Mouse (Mus musculus) liver, embryonic 14 days (tissue): ENCODE data around the gene Btnl1. TPM values are rescaled to one million over a fixed set of nuclear protein-coding genes. Genes with fewer than 3 reads are reported as not detected.

Experiments
- polyA plus RNA-seq: library from polyadenylated mRNA; depleted of rRNA; stranded (reverse); fragments of >200 nt; gene quantifications from 2 replicates; pipeline ENCODE4 v1.2.3, GENCODE M21; 2012; rRNA removed

Btnl1 gene
- polyA plus RNA-seq: not detected in 2 replicates

GRCm38 (mm10) chr17:34376847-34377246 is at the start of gene Btnl1:
Btnl1 (plus strand) TSS chr17:34377132.

GRCm38 (mm10) chr17:34354539-34354938 is 22.4 kb upstream of the Btnl1 start, which contains the start of gene Btnl2:
Btnl2 (plus strand) TSS chr17:34354822.

GRCm38 (mm10) chr17:34398711-34399393 is 21.9 kb downstream of the Btnl1 start, which contains the start of gene BC051142:
BC051142 (plus strand) TSS chr17:34398820.

Other genes with a start within 250 kb of the Btnl1 start
- gene H2-DMb2, start 233.8 kb upstream of the Btnl1 start, polyA plus RNA-seq: 0.18 and 0.41 TPM in 2 replicates
- 0.68 and 1.0 TPM in 2 replicates for gene H2-DMb1, start 224.1 kb upstream of the Btnl1 start, polyA plus RNA-seq
- 2.4 and 2.7 TPM in 2 replicates for gene Tap1, start 189.6 kb upstream of the Btnl1 start, polyA plus RNA-seq
- 5.4 and 6.2 TPM in 2 replicates for gene Psmb9, start 189.4 kb upstream of the Btnl1 start, polyA plus RNA-seq
- 10.8 and 12.8 TPM in 2 replicates for gene Psmb8, start 179.4 kb upstream of the Btnl1 start, polyA plus RNA-seq
- gene Tap2, start 173.6 kb upstream of the Btnl1 start, polyA plus RNA-seq: 2.8 and 3.3 TPM in 2 replicates
- 0.12 and 0.17 TPM in 2 replicates for gene H2-Ob, start 138.2 kb upstream of the Btnl1 start, polyA plus RNA-seq
- 1.5 and 1.9 TPM in 2 replicates for gene H2-Ab1, start 119.4 kb upstream of the Btnl1 start, polyA plus RNA-seq
- 1.1 and 1.2 TPM in 2 replicates for gene H2-Aa, start 89.3 kb upstream of the Btnl1 start, polyA plus RNA-seq
- 0.48 and 0.78 TPM in 2 replicates for gene H2-Eb1, start 71.3 kb upstream of the Btnl1 start, polyA plus RNA-seq
- 0.01 TPM in 1 of 2 replicates, not detected in the other for gene H2-Eb2, start 51.5 kb upstream of the Btnl1 start, polyA plus RNA-seq
- gene Btnl2, start 22.3 kb upstream of the Btnl1 start, polyA plus RNA-seq: 0.03 TPM in 2 replicates
- gene BC051142, start 21.7 kb downstream of the Btnl1 start, polyA plus RNA-seq: 0.15 and 0.23 TPM in 2 replicates
- not detected in 2 replicates for gene Btnl4, start 100.2 kb downstream of the Btnl1 start, polyA plus RNA-seq
- not detected in 2 replicates for gene Btnl6, start 140.2 kb downstream of the Btnl1 start, polyA plus RNA-seq
- 0.58 and 0.70 TPM in 2 replicates for gene Notch4, start 187.1 kb downstream of the Btnl1 start, polyA plus RNA-seq
- 3.5 and 4.0 TPM in 2 replicates for gene Gpsm3, start 212.7 kb downstream of the Btnl1 start, polyA plus RNA-seq
- 21.8 and 22.1 TPM in 2 replicates for gene Pbx2, start 214.1 kb downstream of the Btnl1 start, polyA plus RNA-seq
- 1.3 and 1.4 TPM in 2 replicates for gene Ager, start 220.7 kb downstream of the Btnl1 start, polyA plus RNA-seq
- 49.5 and 53.6 TPM in 2 replicates for gene Rnf5, start 226.6 kb downstream of the Btnl1 start, polyA plus RNA-seq
- 29.1 and 33.0 TPM in 2 replicates for gene Agpat1, start 227.1 kb downstream of the Btnl1 start, polyA plus RNA-seq
- 0.37 and 0.54 TPM in 2 replicates for gene Egfl8, start 238.8 kb downstream of the Btnl1 start, polyA plus RNA-seq